Mouse (Mus musculus) midbrain, embryonic 15.5 days (tissue): Measurements from ENCODE around the gene 1110004F10Rik. TPM values are rescaled to one million over a fixed set of nuclear protein-coding genes. Genes with fewer than 3 reads are reported as not detected.
"Not testable (repeated sequence)": the region's sequence is repeated elsewhere in the genome, so short reads cannot be mapped to it uniquely, and the experiment has no call there.

Source experiments
- ATAC-seq: fragments of 200-750 bp; cut with Nextera tagmentation; replicated peaks from 2 replicates; pipeline ENCODE4 v1.8.0; 2017; ENCODE audit warnings: moderate TSS enrichment
- H3K27ac ChIP-seq: fragments of 300-500 bp; sonication (generic); 2 replicates; pipeline ENCODE4 v1.5.1; 2015; ENCODE audit warnings: mild to moderate bottlenecking, inconsistent platforms
- H3K27me3 ChIP-seq: fragments of 300-500 bp; sonication (generic); replicated peaks from 2 replicates; pipeline ENCODE4 v1.6.1; 2015; ENCODE audit warnings: inconsistent platforms
- H3K36me3 ChIP-seq: fragments of 300-500 bp; sonication (generic); replicated peaks from 2 replicates; pipeline ENCODE4 v1.6.1; 2015; ENCODE audit warnings: inconsistent platforms
- H3K4me1 ChIP-seq: fragments of 300-500 bp; sonication (generic); 2 replicates; pipeline ENCODE4 v1.6.1; 2015; ENCODE audit warnings: inconsistent platforms
- H3K4me2 ChIP-seq: fragments of 300-500 bp; sonication (generic); 2 replicates; pipeline ENCODE4 v1.6.1; 2015; ENCODE audit warnings: inconsistent platforms, mild to moderate bottlenecking, moderate library complexity
- H3K4me3 ChIP-seq: fragments of 300-500 bp; sonication (generic); 2 replicates; pipeline ENCODE4 v1.5.1; 2015; ENCODE audit warnings: mild to moderate bottlenecking, inconsistent platforms
- H3K9ac ChIP-seq: fragments of 300-500 bp; sonication (generic); 2 replicates; pipeline ENCODE4 v1.6.1; 2015; ENCODE audit warnings: mild to moderate bottlenecking, inconsistent platforms
- H3K9me3 ChIP-seq: fragments of 300-500 bp; sonication (generic); 2 replicates; pipeline ENCODE4 v1.6.1; 2016; ENCODE audit warnings: inconsistent platforms
- WGBS: fragments of 180-500 bp; shearing (Covaris S2); methylation state at CpG from one replicate; pipeline ENCODE4 v1.1.7; 2015; ENCODE audit warnings: mixed read lengths; 5-methylcytosine and 5-hydroxymethylcytosine counted together
- polyA plus RNA-seq: library from polyadenylated mRNA; unstranded; fragments of >200 nt; fragmentation: Nextera tagmentation; extraction: Ambion mirVana; gene quantifications from 2 replicates; pipeline ENCODE4 v1.2.1, GENCODE M21; 2015

1110004F10Rik gene
- polyA plus RNA-seq, 1 experiment from 2014 or later = 320 TPM

GRCm38 (mm10) chr7:116036591-116037555, 2.3 kb upstream of the 1110004F10Rik start:
- peaks cover 43% of the 10 kb centered on the region for H3K27me3 ChIP-seq
- H3K9ac ChIP-seq = no peak overlapping the region
- peak overlapping the region; percentile 18 for H3K4me2 ChIP-seq
- WGBS = 32% methylated on average over 18 of the region's 18 CpGs
- peak overlapping the region; percentile 50; the same call in 1 of the 2 replicates for H3K4me3 ChIP-seq
- no peaks in the 10 kb centered on the region for H3K36me3 ChIP-seq
- peaks cover 54% of the 10 kb centered on the region for H3K4me1 ChIP-seq
- H3K9me3 ChIP-seq = no peaks in the 10 kb centered on the region
- no peak overlapping the region for H3K27ac ChIP-seq
- no peak for ATAC-seq

DNA sequence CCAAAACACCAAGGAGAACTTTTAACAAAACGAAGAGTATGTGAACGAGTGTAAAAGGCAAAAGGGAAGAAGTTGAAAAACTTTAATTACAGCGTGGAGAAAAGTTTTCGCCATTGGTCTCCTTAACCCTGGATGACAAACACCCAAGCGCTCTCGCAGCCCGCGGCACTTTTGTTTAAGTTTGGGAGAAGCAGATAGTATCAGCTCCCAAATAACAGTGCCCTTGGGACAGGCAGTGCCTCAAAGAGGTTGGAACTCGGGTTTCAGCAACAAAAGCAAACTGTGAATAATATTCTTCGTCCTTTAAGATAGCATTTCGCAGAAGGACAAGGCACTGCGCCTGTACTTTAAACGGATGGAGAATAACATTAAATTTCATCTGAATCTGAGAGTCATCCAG, 1.2 kb upstream of the 1110004F10Rik start:
- Histone ChIP-seq H3K9ac (no peak overlapping the region), H3K27me3 (peaks cover 43% of the 10 kb centered on the region), H3K27ac (no peak overlapping the region), H3K4me3 (peak overlapping the region; percentile 50), H3K36me3 (no peaks in the 10 kb centered on the region), H3K9me3 (no peaks in the 10 kb centered on the region), H3K4me2 (peak overlapping the region; percentile 97), H3K4me1 (peaks cover 47% of the 10 kb centered on the region)
- ATAC-seq = no peak
- WGBS = 4% methylated on average over 13 of the region's 13 CpGs

- Histone ChIP-seq H3K9ac (peak within 1 kb of the TSS; percentile 48), H3K9me3 (no peaks in the 10 kb centered on the region), H3K27ac (peak within 1 kb of the TSS; percentile 44; the same call in 1 of the 2 replicates), H3K4me1 (peaks cover 44% of the 10 kb centered on the region), H3K27me3 (peaks cover 43% of the 10 kb centered on the region), H3K36me3 (no peaks in the 10 kb centered on the region), H3K4me3 (peak within 1 kb of the TSS; percentile 50), H3K4me2 (peak within 1 kb of the TSS; percentile 97)
- 0% methylated on average over 11 of the region's 11 CpGs for WGBS
- ATAC-seq = no peak
Observed at GRCm38 (mm10) chr7:116038511-116038910, 686 bp upstream of the 1110004F10Rik start, which contains the start of gene Sox6. TSS of gene Sox6 (minus strand) at chr7:116038796.

- Histone ChIP-seq H3K4me2 (peak overlapping the region; percentile 97), H3K4me1 (peaks cover 31% of the 10 kb centered on the region), H3K36me3 (no peaks in the 10 kb centered on the region), H3K27ac (peak overlapping the region; percentile 44; the same call in 1 of the 2 replicates), H3K9ac (peak overlapping the region; percentile 48), H3K27me3 (peaks cover 39% of the 10 kb centered on the region), H3K4me3 (peak overlapping the region; percentile 50), H3K9me3 (no peaks in the 10 kb centered on the region)
- peak; percentile 86 for ATAC-seq
- under 1% methylated on average over 48 of the region's 48 CpGs for WGBS
Observed at GRCm38 (mm10) chr7:116039538-116040466, 605 bp downstream of the 1110004F10Rik start.

DNA sequence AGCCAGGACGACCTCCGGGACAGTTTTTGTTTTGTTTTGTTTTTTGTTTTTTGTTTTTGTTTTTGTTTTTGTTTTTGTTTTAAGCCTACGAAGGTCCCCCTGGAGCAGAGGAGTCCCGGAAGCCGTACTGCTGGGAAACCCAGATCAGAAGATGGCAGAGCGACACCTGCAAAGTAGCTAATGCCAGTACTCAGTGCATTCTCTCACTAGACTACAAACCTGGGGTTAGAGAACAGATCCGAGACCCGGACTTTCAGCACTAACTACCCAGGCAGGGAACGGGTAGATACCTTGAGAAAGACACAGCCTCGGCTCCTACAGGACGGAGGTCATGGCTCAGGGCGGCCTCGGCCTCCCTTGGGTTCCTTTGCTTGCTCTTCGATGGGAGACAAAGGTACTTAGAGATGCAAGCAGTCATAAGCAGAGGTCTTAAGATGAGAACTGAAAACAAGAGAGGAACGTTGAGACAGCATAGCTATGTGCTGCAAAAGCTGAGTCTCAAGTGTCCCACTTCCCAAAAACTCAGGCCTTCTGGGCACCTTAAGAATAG, 1.3 kb downstream of the 1110004F10Rik start:
- H3K9me3 ChIP-seq = no peaks in the 10 kb centered on the region
- H3K9ac ChIP-seq = no peak overlapping the region
- peaks cover 37% of the 10 kb centered on the region for H3K27me3 ChIP-seq
- peak overlapping the region; percentile 50 for H3K4me3 ChIP-seq
- peak; percentile 45; the same call in 1 of the 2 replicates for ATAC-seq
- H3K4me2 ChIP-seq = peak overlapping the region; percentile 97
- H3K36me3 ChIP-seq = no peaks in the 10 kb centered on the region
- H3K4me1 ChIP-seq = peaks cover 28% of the 10 kb centered on the region
- no peak overlapping the region for H3K27ac ChIP-seq
- 17% methylated on average over 15 of the region's 15 CpGs for WGBS

DNA sequence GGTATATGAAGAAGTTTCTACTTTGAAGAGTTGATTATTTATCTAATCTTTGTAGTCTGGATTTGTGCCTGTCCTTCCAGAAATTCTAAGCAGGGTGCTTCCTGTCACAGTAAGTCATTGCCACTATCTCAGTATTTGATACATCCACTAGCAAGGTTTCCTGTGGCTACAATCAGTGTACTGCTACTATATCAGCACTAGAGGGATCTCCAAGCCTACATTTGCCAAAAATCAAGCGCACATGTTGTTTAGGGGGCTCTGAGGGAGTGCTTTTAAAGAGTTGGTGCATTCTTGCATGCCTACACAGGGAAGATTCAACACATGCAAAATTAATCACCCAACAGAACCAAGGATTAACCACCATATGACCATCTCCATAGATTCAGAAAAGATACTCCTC, 21.5 kb downstream of the 1110004F10Rik start:
- no peak for ATAC-seq
- no peak overlapping the region for H3K9ac ChIP-seq
- no peaks in the 10 kb centered on the region for H3K36me3 ChIP-seq
- H3K4me1 ChIP-seq = no peaks in the 10 kb centered on the region
- no peak overlapping the region for H3K4me3 ChIP-seq
- no peaks in the 10 kb centered on the region for H3K27me3 ChIP-seq
- WGBS = 48% methylated on average over 1 of the region's 1 CpGs
- no peaks in the 10 kb centered on the region for H3K9me3 ChIP-seq
- H3K4me2 ChIP-seq = no peak overlapping the region
- H3K27ac ChIP-seq = no peak overlapping the region

DNA sequence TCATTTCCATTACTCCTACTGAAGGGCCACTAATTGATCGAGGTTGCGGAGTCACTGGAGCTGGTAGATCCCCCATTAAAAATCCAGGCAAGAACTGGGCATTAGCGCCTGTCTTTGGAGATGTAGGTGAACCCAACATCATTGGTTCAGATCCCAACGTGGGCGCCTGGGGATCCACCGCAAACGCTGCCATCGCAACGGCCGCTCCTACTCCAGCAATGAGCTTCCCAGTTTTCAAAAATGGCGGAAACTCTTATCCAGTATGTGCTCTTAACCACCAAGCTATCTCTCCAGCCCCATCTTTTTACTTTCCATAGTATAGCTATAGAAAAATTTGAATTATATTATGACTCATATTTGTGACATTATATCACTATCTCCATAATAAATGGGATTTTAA, 45.2 kb downstream of the 1110004F10Rik start, which contains the start of gene Gm4353:
Gm4353 (minus strand) TSS at position 270 of the 400 bp plus-strand sequence.
- H3K27me3 ChIP-seq, H3K9ac ChIP-seq, H3K27ac ChIP-seq, H3K4me1 ChIP-seq, H3K4me2 ChIP-seq, ATAC-seq, H3K9me3 ChIP-seq, H3K36me3 ChIP-seq, H3K4me3 ChIP-seq: not testable (repeated sequence)
- 98% methylated on average over 11 of the region's 11 CpGs for WGBS

DNA sequence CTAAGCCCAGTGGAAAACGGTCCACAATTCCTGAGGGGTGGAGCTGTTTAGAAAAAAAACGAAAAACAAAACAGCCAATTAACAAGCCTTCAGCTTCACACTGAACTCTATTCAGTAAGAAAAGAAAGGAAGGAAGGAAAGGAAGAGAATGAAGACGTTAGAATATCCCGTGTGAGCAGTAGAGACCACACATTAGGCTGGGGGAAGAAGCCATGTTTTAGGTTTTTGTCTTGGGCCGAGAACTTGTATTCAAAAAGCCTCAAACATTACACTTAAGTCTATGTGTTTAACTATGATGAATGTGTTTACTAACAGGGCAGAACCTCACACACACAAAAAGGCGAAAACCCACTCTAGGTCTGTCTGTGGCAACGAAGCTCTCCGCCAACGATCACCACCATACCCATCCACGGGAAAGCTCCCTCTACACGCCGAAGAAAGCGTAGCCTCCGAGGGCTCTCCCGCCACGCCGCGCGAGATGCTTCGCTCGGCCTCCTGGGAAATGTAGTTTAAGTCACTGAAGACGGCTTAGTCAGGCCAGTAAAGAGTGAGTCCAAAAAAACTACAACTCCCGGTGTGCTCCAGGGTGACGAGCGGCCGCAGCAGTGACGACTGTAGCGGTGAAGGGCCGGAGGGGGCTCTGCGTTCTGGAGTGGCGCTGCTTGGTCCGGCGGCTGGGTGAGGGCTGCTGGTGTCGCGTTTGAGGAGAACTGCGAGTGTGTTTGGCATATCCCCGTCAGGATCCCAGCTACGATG, 53.7 kb downstream of the 1110004F10Rik start:
- peak overlapping the region; percentile 73 for H3K4me2 ChIP-seq
- ATAC-seq = peak; percentile 100
- H3K9me3 ChIP-seq = no peaks in the 10 kb centered on the region
- under 1% methylated on average over 38 of the region's 38 CpGs for WGBS
- peak overlapping the region; percentile 59 for H3K4me3 ChIP-seq
- H3K27me3 ChIP-seq = no peaks in the 10 kb centered on the region
- peaks cover 24% of the 10 kb centered on the region for H3K4me1 ChIP-seq
- H3K9ac ChIP-seq = peak overlapping the region; percentile 70
- H3K36me3 ChIP-seq = no peaks in the 10 kb centered on the region
- peak overlapping the region; percentile 96 for H3K27ac ChIP-seq

GRCm38 (mm10) chr7:116093466-116093850, 54.3 kb downstream of the 1110004F10Rik start:
- under 1% methylated on average over 19 of the region's 19 CpGs for WGBS
- Histone ChIP-seq H3K36me3 (no peaks in the 10 kb centered on the region), H3K27me3 (no peaks in the 10 kb centered on the region), H3K4me2 (peak overlapping the region; percentile 73), H3K27ac (peak overlapping the region; percentile 96), H3K4me1 (peaks cover 24% of the 10 kb centered on the region), H3K4me3 (peak overlapping the region; percentile 59), H3K9ac (peak overlapping the region; percentile 70), H3K9me3 (no peaks in the 10 kb centered on the region)
- peak; percentile 90 for ATAC-seq

DNA sequence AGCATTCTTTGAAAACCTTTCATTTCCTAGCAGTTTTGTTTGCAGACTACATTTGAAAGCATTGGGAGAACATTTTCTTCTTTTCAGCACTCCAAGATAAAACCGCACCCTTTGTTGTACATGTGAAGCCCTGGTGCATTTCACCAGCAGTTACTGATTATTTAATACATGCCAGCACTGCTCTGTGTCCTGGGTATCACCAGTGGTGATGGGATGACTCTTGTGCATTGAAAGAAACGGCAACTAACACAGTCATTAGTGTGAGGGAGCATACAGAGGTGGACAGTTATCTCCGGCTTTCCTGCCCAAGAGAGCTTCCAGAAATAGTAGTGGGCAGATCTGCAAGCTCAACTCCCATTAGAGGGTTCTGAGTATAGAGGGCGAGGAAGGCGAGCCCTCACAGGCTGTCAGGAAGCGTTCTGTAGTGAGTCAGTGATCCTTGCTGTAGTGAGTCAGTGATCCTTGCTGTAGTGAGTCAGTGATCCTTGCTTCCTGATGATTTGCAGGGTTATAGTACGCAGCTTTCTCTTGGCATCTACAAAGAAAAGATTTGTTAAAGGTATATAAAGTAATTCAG, 60.8 kb downstream of the 1110004F10Rik start:
- H3K27ac ChIP-seq = no peak overlapping the region
- WGBS = 76% methylated on average over 7 of the region's 7 CpGs
- H3K9me3 ChIP-seq = no peaks in the 10 kb centered on the region
- ATAC-seq = no peak
- no peak overlapping the region for H3K4me2 ChIP-seq
- peaks cover 11% of the 10 kb centered on the region for H3K4me1 ChIP-seq
- no peak overlapping the region for H3K9ac ChIP-seq
- peaks cover 16% of the 10 kb centered on the region for H3K36me3 ChIP-seq
- no peaks in the 10 kb centered on the region for H3K27me3 ChIP-seq
- no peak overlapping the region for H3K4me3 ChIP-seq

GRCm38 (mm10) chr7:116103091-116103490, 63.9 kb downstream of the 1110004F10Rik start:
- Histone ChIP-seq H3K9me3 (no peaks in the 10 kb centered on the region), H3K4me2 (no peak overlapping the region), H3K27ac (no peak overlapping the region), H3K4me1 (no peaks in the 10 kb centered on the region), H3K27me3 (no peaks in the 10 kb centered on the region), H3K4me3 (no peak overlapping the region), H3K36me3 (peaks cover 27% of the 10 kb centered on the region), H3K9ac (no peak overlapping the region)
- WGBS = 97% methylated on average over 9 of the region's 9 CpGs
- ATAC-seq = no peak
